Mouse (Mus musculus) kidney, embryonic 15.5 days (tissue): Measurements from ENCODE around the gene Prdx4. TPM values are rescaled to one million over a fixed set of nuclear protein-coding genes. Genes with fewer than 3 reads are reported as not detected.
"Not testable (repeated sequence)": the region's sequence is repeated elsewhere in the genome, so short reads cannot be mapped to it uniquely, and the experiment has no call there.

Source experiments
- ATAC-seq: fragments of 200-750 bp; cut with Nextera tagmentation; replicated peaks from 2 replicates; pipeline ENCODE4 v1.8.0; 2017; ENCODE audit warnings: moderate TSS enrichment; ENCODE audit not compliant: low FRiP score
- H3K27ac ChIP-seq: fragments of 300-500 bp; sonication (generic); 2 replicates; pipeline ENCODE4 v1.5.1; 2015; ENCODE audit warnings: mild to moderate bottlenecking, inconsistent platforms
- H3K27me3 ChIP-seq: fragments of 300-500 bp; sonication (generic); 2 replicates; pipeline ENCODE4 v1.6.1; 2015; ENCODE audit warnings: inconsistent platforms
- H3K36me3 ChIP-seq: fragments of 300-500 bp; sonication (generic); 2 replicates; pipeline ENCODE4 v1.6.1; 2015; ENCODE audit warnings: inconsistent platforms
- H3K4me1 ChIP-seq: fragments of 300-500 bp; sonication (generic); 2 replicates; pipeline ENCODE4 v1.6.1; 2015; ENCODE audit warnings: inconsistent platforms
- H3K4me2 ChIP-seq: fragments of 300-500 bp; sonication (generic); 2 replicates; pipeline ENCODE4 v1.6.1; 2015; ENCODE audit warnings: moderate library complexity, mild to moderate bottlenecking, inconsistent platforms
- H3K4me3 ChIP-seq: fragments of 300-500 bp; sonication (generic); replicated peaks from 2 replicates; pipeline ENCODE4 v1.5.1; 2015; ENCODE audit warnings: mild to moderate bottlenecking, inconsistent platforms
- H3K9ac ChIP-seq: fragments of 300-500 bp; sonication (generic); 2 replicates; pipeline ENCODE4 v1.6.1; 2015; ENCODE audit warnings: mild to moderate bottlenecking, inconsistent platforms
- H3K9me3 ChIP-seq: fragments of 300-500 bp; sonication (generic); replicated peaks from 2 replicates; pipeline ENCODE4 v1.6.1; 2016; ENCODE audit warnings: inconsistent platforms
- WGBS: fragments of 180-500 bp; shearing (Covaris S2); methylation state at CpG from one replicate; pipeline ENCODE4 v1.1.7; 2015; ENCODE audit warnings: mixed read lengths; 5-methylcytosine and 5-hydroxymethylcytosine counted together
- polyA plus RNA-seq: library from polyadenylated mRNA; unstranded; fragments of >200 nt; fragmentation: Nextera tagmentation; extraction: Ambion mirVana; gene quantifications from 2 replicates; pipeline ENCODE4 v1.2.1, GENCODE M21; 2015

Gene Prdx4
- polyA plus RNA-seq = 291 and 295 TPM in 2 replicates

GRCm38 (mm10) chrX:155340654-155341053, at the start of gene Prdx4:
TSS of gene Prdx4 (minus strand) at chrX:155340754.
- no peak within 1 kb of the TSS for H3K4me3 ChIP-seq
- no peak within 1 kb of the TSS for H3K27ac ChIP-seq
- H3K36me3 ChIP-seq = no peaks in the 10 kb centered on the region
- ATAC-seq = no peak
- no peak within 1 kb of the TSS for H3K4me2 ChIP-seq
- H3K27me3 ChIP-seq = no peaks in the 10 kb centered on the region
- no peaks in the 10 kb centered on the region for H3K9me3 ChIP-seq
- H3K9ac ChIP-seq = no peak within 1 kb of the TSS
- H3K4me1 ChIP-seq = no peaks in the 10 kb centered on the region

GRCm38 (mm10) chrX:155376538-155376937, 36.0 kb upstream of the Prdx4 start:
- H3K27me3 ChIP-seq = no peaks in the 10 kb centered on the region
- no peak overlapping the region for H3K9ac ChIP-seq
- H3K4me3 ChIP-seq = no peak overlapping the region
- H3K36me3 ChIP-seq = no peaks in the 10 kb centered on the region
- H3K9me3 ChIP-seq = no peaks in the 10 kb centered on the region
- no peak overlapping the region for H3K4me2 ChIP-seq
- whole genome bisulfite sequencing = 28% methylated on average over 2 of the region's 2 CpGs
- no peak for ATAC-seq
- no peak overlapping the region for H3K27ac ChIP-seq
- H3K4me1 ChIP-seq = no peaks in the 10 kb centered on the region

GRCm38 (mm10) chrX:155375458-155375857, 34.9 kb upstream of the Prdx4 start:
- WGBS = 26% methylated on average over 1 of the region's 1 CpGs
- ATAC-seq = no peak
- H3K27ac ChIP-seq = no peak overlapping the region

GRCm38 (mm10) chrX:155370110-155370509, 29.6 kb upstream of the Prdx4 start:
- 60% methylated on average over 3 of the region's 3 CpGs for WGBS
- H3K4me2 ChIP-seq, H3K4me3 ChIP-seq, H3K27me3 ChIP-seq, ATAC-seq, H3K4me1 ChIP-seq, H3K27ac ChIP-seq, H3K9ac ChIP-seq, H3K9me3 ChIP-seq, H3K36me3 ChIP-seq: not testable (repeated sequence)

More at GRCm38 (mm10) chrX:155375458-155375857, 34.9 kb upstream of the Prdx4 start:
- H3K9me3 ChIP-seq = no peaks in the 10 kb centered on the region
- no peaks in the 10 kb centered on the region for H3K36me3 ChIP-seq
- H3K27me3 ChIP-seq = no peaks in the 10 kb centered on the region
- H3K9ac ChIP-seq = no peak overlapping the region
- no peak overlapping the region for H3K4me2 ChIP-seq
- H3K4me1 ChIP-seq = no peaks in the 10 kb centered on the region
- H3K4me3 ChIP-seq = no peak overlapping the region

GRCm38 (mm10) chrX:155365095-155365494, 24.5 kb upstream of the Prdx4 start:
- Histone ChIP-seq H3K27ac (no peak overlapping the region), H3K4me3 (no peak overlapping the region), H3K9ac (no peak overlapping the region), H3K27me3 (no peaks in the 10 kb centered on the region), H3K9me3 (no peaks in the 10 kb centered on the region), H3K4me1 (no peaks in the 10 kb centered on the region), H3K36me3 (no peaks in the 10 kb centered on the region), H3K4me2 (no peak overlapping the region)
- WGBS = 56% methylated on average over 2 of the region's 2 CpGs
- ATAC-seq = no peak

- Histone ChIP-seq H3K27ac (no peak overlapping the region), H3K9me3 (no peaks in the 10 kb centered on the region), H3K4me2 (no peak overlapping the region), H3K4me3 (no peak overlapping the region), H3K27me3 (no peaks in the 10 kb centered on the region), H3K9ac (no peak overlapping the region), H3K36me3 (no peaks in the 10 kb centered on the region), H3K4me1 (no peaks in the 10 kb centered on the region)
- ATAC-seq = no peak
- 89% methylated on average over 2 of the region's 2 CpGs for WGBS
Measured at GRCm38 (mm10) chrX:155346249-155346648, 5.7 kb upstream of the Prdx4 start.

GRCm38 (mm10) chrX:155337905-155338721, 2.4 kb downstream of the Prdx4 start:
- Histone ChIP-seq H3K4me1 (no peaks in the 10 kb centered on the region), H3K9ac (peak overlapping the region; percentile 54), H3K27ac (peak overlapping the region; percentile 89), H3K27me3 (no peaks in the 10 kb centered on the region), H3K9me3 (no peaks in the 10 kb centered on the region), H3K36me3 (no peaks in the 10 kb centered on the region; the same call in 1 of the 2 replicates), H3K4me3 (peak overlapping the region; percentile 56), H3K4me2 (peak overlapping the region; percentile 56)
- WGBS = 27% methylated on average over 48 of the region's 49 CpGs
- peak; percentile 99 for ATAC-seq

GRCm38 (mm10) chrX:155337567-155337904, 3.0 kb downstream of the Prdx4 start:
- H3K4me3 ChIP-seq = peak overlapping the region; percentile 56
- peak overlapping the region; percentile 89 for H3K27ac ChIP-seq
- H3K36me3 ChIP-seq = peaks cover 5% of the 10 kb centered on the region
- 25% methylated on average over 7 of the region's 7 CpGs for WGBS
- peak overlapping the region; percentile 54 for H3K9ac ChIP-seq
- H3K4me1 ChIP-seq = no peaks in the 10 kb centered on the region
- no peak for ATAC-seq
- no peaks in the 10 kb centered on the region for H3K9me3 ChIP-seq
- H3K4me2 ChIP-seq = peak overlapping the region; percentile 56
- H3K27me3 ChIP-seq = no peaks in the 10 kb centered on the region

GRCm38 (mm10) chrX:155318005-155318404, 22.5 kb downstream of the Prdx4 start:
- Histone ChIP-seq H3K9me3 (no peaks in the 10 kb centered on the region), H3K4me3 (no peak overlapping the region), H3K27ac (no peak overlapping the region), H3K4me2 (no peak overlapping the region), H3K36me3 (peaks cover 3% of the 10 kb centered on the region; the same call in 1 of the 2 replicates), H3K9ac (no peak overlapping the region), H3K4me1 (no peaks in the 10 kb centered on the region), H3K27me3 (no peaks in the 10 kb centered on the region)
- no peak; the same call in 1 of the 2 replicates for ATAC-seq
- WGBS = 41% methylated on average over 4 of the region's 4 CpGs

- no peak for ATAC-seq
Measured at GRCm38 (mm10) chrX:155306390-155306789, 34.2 kb downstream of the Prdx4 start.

GRCm38 (mm10) chrX:155280427-155281044, 60.0 kb downstream of the Prdx4 start:
- H3K36me3 ChIP-seq = peaks cover 6% of the 10 kb centered on the region
- 22% methylated on average over 1 of the region's 1 CpGs for WGBS
- ATAC-seq = no peak; the same call in 1 of the 2 replicates

More at GRCm38 (mm10) chrX:155306390-155306789, 34.2 kb downstream of the Prdx4 start:
- H3K27ac ChIP-seq = no peak overlapping the region
- no peak overlapping the region for H3K4me2 ChIP-seq
- H3K36me3 ChIP-seq = no peaks in the 10 kb centered on the region
- no peaks in the 10 kb centered on the region for H3K4me1 ChIP-seq
- WGBS = 95% methylated on average over 2 of the region's 2 CpGs
- H3K4me3 ChIP-seq = no peak overlapping the region
- H3K27me3 ChIP-seq = no peaks in the 10 kb centered on the region
- H3K9me3 ChIP-seq = no peaks in the 10 kb centered on the region
- no peak overlapping the region for H3K9ac ChIP-seq

GRCm38 (mm10) chrX:155278483-155278882, 62.1 kb downstream of the Prdx4 start:
- WGBS = 82% methylated on average over 4 of the region's 4 CpGs
- Histone ChIP-seq H3K9ac (no peak overlapping the region), H3K4me2 (no peak overlapping the region), H3K4me3 (no peak overlapping the region), H3K4me1 (no peaks in the 10 kb centered on the region), H3K27me3 (no peaks in the 10 kb centered on the region), H3K36me3 (peaks cover 6% of the 10 kb centered on the region), H3K9me3 (no peaks in the 10 kb centered on the region), H3K27ac (no peak overlapping the region)
- no peak for ATAC-seq

More at GRCm38 (mm10) chrX:155280427-155281044, 60.0 kb downstream of the Prdx4 start:
- Histone ChIP-seq H3K4me2 (no peak overlapping the region), H3K9ac (no peak overlapping the region), H3K27me3 (no peaks in the 10 kb centered on the region), H3K4me1 (no peaks in the 10 kb centered on the region), H3K9me3 (no peaks in the 10 kb centered on the region), H3K27ac (no peak overlapping the region), H3K4me3 (no peak overlapping the region)
